Mouse (Mus musculus): ENCODE data around the gene Fbxo30.

Gene Fbxo30

DNA sequence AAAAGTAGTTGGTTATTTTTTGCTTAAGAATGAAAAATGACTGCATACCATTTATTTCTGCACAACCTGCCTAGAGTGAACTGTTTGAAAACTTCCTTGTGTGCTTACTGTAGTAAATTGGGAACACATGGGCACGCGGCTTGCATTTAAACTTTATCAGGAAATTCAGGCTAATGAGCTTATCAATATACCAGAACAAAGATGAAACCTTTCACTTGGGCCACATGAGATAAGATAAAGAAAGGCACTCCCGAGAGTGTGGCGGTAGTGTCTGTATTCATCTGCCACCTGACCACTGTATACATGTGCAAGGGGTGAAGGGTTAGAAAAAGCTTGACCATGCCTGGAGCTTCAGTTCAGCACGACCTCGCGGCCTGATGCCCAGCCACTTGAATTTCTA lies 41.2 kb downstream of the Fbxo30 start:
- DNase-seq (ENCODE audit: low spot score), result no peak

DNA sequence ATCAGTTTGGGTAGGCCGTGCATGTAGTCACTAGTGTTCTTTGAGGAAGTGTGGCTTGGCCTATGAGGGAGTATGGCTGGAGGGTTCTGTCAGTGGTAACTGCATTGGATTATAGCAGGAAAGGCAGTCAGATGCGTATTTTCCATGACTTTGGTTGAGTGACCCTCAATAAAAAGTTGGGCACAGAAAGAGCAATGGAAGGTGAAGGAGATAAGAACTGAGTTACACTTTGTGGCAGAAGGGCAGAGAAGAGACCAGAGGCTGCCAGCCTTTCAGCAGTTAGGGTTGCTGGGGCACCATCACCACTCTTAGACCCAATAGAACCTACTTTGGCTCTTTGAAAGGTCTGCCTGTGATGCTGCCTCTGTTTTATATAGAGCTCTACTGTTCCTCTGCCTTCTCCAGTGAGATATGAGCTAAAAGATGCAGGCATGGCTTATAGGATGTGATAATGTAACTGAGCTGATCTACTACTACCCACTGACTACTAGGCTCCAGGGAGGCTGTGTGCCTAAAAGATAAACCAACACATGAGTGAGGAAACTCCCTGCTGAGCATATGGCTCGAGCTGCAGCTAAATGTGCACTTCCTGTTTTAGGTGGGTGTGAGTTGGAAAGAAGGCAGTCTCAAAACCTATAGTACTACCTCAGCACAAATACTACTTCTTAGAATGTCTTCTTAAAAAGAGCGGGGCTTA lies 42.2 kb downstream of the Fbxo30 start:
- no peak for DNase-seq (ENCODE audit: low spot score)

- no peak for DNase-seq (ENCODE audit: low spot score)
Measured at GRCm38 (mm10) chr10:11326526-11326925, 45.4 kb downstream of the Fbxo30 start.

GRCm38 (mm10) chr10:11343205-11344141 lies 62.3 kb downstream of the Fbxo30 start, which contains the start of gene Epm2a:
TSS of gene Epm2a (plus strand) at chr10:11343404.
- DNase-seq (ENCODE audit: low spot score), result peak; percentile 77

DNA sequence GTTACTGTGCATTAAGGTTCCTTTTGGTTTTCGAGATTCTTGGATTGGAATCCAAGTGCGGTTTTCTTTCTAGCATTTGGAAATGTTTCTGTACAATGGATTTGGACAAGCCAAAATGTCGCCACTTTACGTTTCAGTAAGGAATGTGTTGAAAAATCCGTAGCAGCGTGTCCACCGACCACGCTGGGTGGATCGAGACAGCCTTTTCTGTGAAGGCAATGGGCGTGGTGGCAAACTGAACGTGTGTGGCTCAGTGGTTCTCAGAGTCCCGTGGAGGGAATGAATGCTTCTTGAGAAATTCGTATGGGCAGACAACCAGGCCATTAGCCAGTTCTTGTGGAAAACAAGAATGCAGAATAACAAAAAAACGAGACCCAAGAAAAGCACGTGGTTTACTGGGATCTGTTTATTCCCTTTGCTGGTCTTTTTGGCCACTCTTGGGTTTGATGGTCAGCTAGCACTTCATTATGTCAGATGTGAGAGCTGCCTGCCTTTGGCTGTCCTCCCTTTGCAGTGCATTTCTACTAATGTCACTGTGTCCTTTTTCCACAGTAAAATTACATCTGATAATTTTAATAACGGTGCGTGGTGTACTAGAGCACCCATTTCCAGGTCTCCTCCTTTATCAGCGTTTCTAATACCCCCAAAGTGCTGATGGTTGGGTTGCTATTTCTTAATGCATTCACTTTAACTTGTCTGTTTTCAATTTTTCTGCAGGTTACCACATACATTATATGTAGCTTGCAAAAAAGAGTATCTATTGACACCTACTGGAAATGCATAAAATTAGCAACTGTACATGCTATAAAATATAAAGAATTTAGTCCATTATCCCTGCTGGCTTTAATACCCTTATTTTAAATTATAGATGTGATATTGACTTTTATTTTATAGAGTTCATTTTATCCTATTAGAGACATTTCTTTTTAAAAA lies 63.7 kb downstream of the Fbxo30 start:
- DNase-seq (ENCODE audit: low spot score), result no peak

All from layer of hippocampus, adult 11-12 months (tissue).